Mouse (Mus musculus): ENCODE measurements at regions not wholly inside any gene's neighbourhood (a gene's known extent, or its start where the extent isn't known, plus 50 kb on each side); places are given as distances from the start of the nearest gene placed in this dataset.
"Not testable (repeated sequence)": the region's sequence is repeated elsewhere in the genome, so short reads cannot be mapped to it uniquely, and the experiment has no call there.

DNA sequence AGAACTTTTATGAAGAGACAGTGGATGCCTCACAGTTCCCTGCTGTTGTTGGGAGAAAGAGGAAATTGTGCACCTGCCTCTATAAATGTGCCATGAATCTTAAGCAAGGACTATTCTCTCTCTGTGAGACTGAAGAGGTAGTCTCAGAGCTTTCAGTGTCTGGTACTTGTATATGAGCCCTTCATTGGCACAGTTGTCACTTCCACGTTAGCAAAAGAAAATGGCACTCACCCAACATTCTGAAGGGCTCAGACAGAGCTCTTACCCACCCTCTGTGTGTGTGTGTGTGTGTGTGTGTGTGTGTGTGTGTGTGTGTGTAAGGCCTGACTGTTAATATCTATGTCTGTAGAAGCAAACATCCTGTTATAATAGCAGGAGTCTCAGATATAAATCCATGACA, 75.6 kb upstream of the Lhfpl3 start:
- intact Hi-C loops (cut with DNase I), result no loop called here

GRCm38 (mm10) chr5:22641233-22641632, 91.0 kb upstream of the Orc5 start:
- no peak for DNase-seq
- intact Hi-C loops (cut with DNase I), result loop anchor here (5.0 to 10.0 kb wide), 2 partner anchors 581 to 644 kb away; no protein-coding TSS in a partner anchor

More for the DNA sequence above, 75.6 kb upstream of the Lhfpl3 start:
- no peak for DNase-seq

- intact Hi-C loops (cut with DNase I), result not testable (repeated sequence)
Observed at GRCm38 (mm10) chr5:22616989-22617388, 66.8 kb upstream of the Orc5 start.

More at GRCm38 (mm10) chr5:22616989-22617388, 66.8 kb upstream of the Orc5 start:
- DNase-seq, result not testable (repeated sequence)

All from gastrocnemius, postnatal 36 days (tissue).